Mouse (Mus musculus) lung, adult 2 months (tissue): ENCODE results near the gene Kbtbd4.

ENCODE experiments used
- CTCF ChIP-seq: fragments of 200-500 bp; IDR thresholded peaks from 2 replicates; pipeline ENCODE4 v1.5.1; 2011; ENCODE audit warnings: mild to moderate bottlenecking, low read length, control low read depth; ENCODE audit not compliant: insufficient read depth
- POLR2A ChIP-seq: fragments of 200-500 bp; IDR thresholded peaks from 2 replicates; pipeline ENCODE4 v1.6.1; 2011; ENCODE audit warnings: low read depth, mild to moderate bottlenecking, control low read depth, low read length, borderline replicate concordance; ENCODE audit errors: extremely low read depth

GRCm38 (mm10) chr2:90915516-90915915 lies 11.0 kb downstream of the Kbtbd4 start:
- no peak for TF ChIP-seq CTCF
- TF ChIP-seq POLR2A, result no peak
